Mouse (Mus musculus): ENCODE results near the gene Socs5.

Gene Socs5

GRCm38 (mm10) chr17:87108507-87109292, 1.2 kb downstream of the Socs5 start:
- no peak for DNase-seq (ENCODE audit: low spot score in 2 of 2)

GRCm38 (mm10) chr17:87109504-87109903, 2.0 kb downstream of the Socs5 start:
- DNase-seq (ENCODE audit: low spot score in 2 of 2), result peak in 1 of 2 experiments; percentile 29

- no peak for DNase-seq (ENCODE audit: low spot score in 2 of 2)
Observed at GRCm38 (mm10) chr17:87112852-87113592, 5.5 kb downstream of the Socs5 start.

- DNase-seq (ENCODE audit: low spot score in 2 of 2), result no peak
Observed at GRCm38 (mm10) chr17:87115615-87116014, 8.1 kb downstream of the Socs5 start.

- DNase-seq (ENCODE audit: low spot score in 2 of 2), result no peak
Observed at GRCm38 (mm10) chr17:87118966-87119526, 11.6 kb downstream of the Socs5 start.

GRCm38 (mm10) chr17:87125344-87125743, 17.9 kb downstream of the Socs5 start:
- no peak for DNase-seq (ENCODE audit: low spot score in 2 of 2)

- no peak for DNase-seq (ENCODE audit: low spot score in 2 of 2)
Observed at GRCm38 (mm10) chr17:87132258-87132657, 24.8 kb downstream of the Socs5 start.

- peak in 1 of 2 experiments; percentile 12 for DNase-seq (ENCODE audit: low spot score in 2 of 2)
Observed at GRCm38 (mm10) chr17:87133823-87134222, 26.3 kb downstream of the Socs5 start.

GRCm38 (mm10) chr17:87134631-87135030, 27.2 kb downstream of the Socs5 start:
- DNase-seq (ENCODE audit: low spot score in 2 of 2), result no peak

GRCm38 (mm10) chr17:87135741-87136140, 28.3 kb downstream of the Socs5 start:
- no peak for DNase-seq (ENCODE audit: low spot score in 2 of 2)

- DNase-seq (ENCODE audit: low spot score in 2 of 2), result no peak
Observed at GRCm38 (mm10) chr17:87141188-87141935, 33.9 kb downstream of the Socs5 start.

- no peak for DNase-seq (ENCODE audit: low spot score in 2 of 2)
Observed at GRCm38 (mm10) chr17:87142271-87142670, 34.8 kb downstream of the Socs5 start.

- no peak for DNase-seq (ENCODE audit: low spot score in 2 of 2)
Observed at GRCm38 (mm10) chr17:87143186-87143585, 35.7 kb downstream of the Socs5 start.

GRCm38 (mm10) chr17:87146415-87147021, 39.0 kb downstream of the Socs5 start:
- no peak for DNase-seq (ENCODE audit: low spot score in 2 of 2)

GRCm38 (mm10) chr17:87149762-87150161, 42.3 kb downstream of the Socs5 start:
- no peak for DNase-seq (ENCODE audit: low spot score in 2 of 2)

- no peak for DNase-seq (ENCODE audit: low spot score in 2 of 2)
Observed at GRCm38 (mm10) chr17:87152984-87153383, 45.5 kb downstream of the Socs5 start.

- no peak for DNase-seq (ENCODE audit: low spot score in 2 of 2)
Observed at GRCm38 (mm10) chr17:87155664-87156063, 48.2 kb downstream of the Socs5 start.

GRCm38 (mm10) chr17:87157739-87158138, 50.3 kb downstream of the Socs5 start:
- no peak for DNase-seq (ENCODE audit: low spot score in 2 of 2)

- DNase-seq (ENCODE audit: low spot score in 2 of 2), result no peak
Observed at GRCm38 (mm10) chr17:87158597-87158996, 51.1 kb downstream of the Socs5 start.

- no peak for DNase-seq (ENCODE audit: low spot score in 2 of 2)
Observed at GRCm38 (mm10) chr17:87160270-87160669, 52.8 kb downstream of the Socs5 start.

GRCm38 (mm10) chr17:87164312-87164922, 56.9 kb downstream of the Socs5 start:
- no peak for DNase-seq (ENCODE audit: low spot score in 2 of 2)
